Mouse (Mus musculus): Measurements from ENCODE around the gene Wdr83os.
"Not testable (repeated sequence)": the region's sequence is repeated elsewhere in the genome, so short reads cannot be mapped to it uniquely, and the experiment has no call there.

Wdr83os gene

DNA sequence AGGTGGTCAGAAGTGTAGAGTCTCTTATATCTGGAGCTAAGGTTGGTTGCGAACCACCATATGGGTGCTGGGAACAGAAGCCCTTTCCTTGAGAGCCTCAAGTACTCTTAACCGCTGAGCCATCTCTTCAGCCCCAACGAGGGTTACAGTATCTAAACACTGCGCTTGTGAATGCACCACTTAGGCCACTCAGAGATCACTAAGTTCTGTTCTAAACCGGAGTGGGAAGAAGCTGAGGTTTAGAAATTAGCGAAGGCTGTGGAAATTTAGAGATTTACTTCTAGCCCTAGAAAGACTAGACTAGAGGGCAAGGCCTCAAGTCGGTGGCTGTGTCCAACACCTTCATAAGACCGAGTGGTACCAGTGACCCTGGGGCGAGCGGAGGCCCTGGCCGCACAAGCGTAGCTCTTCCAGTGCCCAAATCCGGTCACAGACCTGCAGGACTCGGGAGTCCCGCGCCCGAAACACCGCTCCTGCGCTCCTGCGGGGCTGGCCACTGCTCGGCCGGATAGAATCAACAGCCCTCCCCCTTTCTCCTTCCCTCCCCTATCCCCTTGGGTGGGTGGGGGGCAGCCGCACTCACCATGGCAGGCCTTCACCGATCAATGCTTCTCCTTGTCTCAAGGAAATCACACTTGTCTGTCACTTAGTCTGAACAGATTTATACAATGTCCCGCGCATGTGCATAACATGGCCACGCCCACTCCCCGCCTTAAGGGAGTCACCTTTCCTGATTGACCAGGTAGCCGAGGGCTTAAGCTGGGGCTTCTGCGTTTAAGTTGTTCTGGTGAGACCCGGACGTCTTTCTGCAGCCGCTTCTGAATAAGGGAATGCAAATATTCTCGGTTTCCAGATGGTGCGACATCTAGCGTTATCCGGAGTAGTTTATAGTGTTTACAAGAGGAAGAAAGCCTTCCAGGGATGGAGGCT is 38.8 kb downstream of the Wdr83os start:
- peak; percentile 78 for DNase-seq (ENCODE audit: low spot score)

GRCm38 (mm10) chr8:85120251-85120650 is 39.7 kb downstream of the Wdr83os start:
- not testable (repeated sequence) for DNase-seq (ENCODE audit: low spot score)

- no peak for DNase-seq (ENCODE audit: low spot score)
These were observed 42.5 kb downstream of the Wdr83os start, which contains the start of gene Zfp791 for GRCm38 (mm10) chr8:85122995-85123394. Zfp791 (minus strand) TSS chr8:85123095.

- DNase-seq (ENCODE audit: low spot score), result no peak
These were observed 43.2 kb downstream of the Wdr83os start for GRCm38 (mm10) chr8:85123691-85124090.
